Mouse (Mus musculus): ENCODE results near the gene Ddi2.

DNA sequence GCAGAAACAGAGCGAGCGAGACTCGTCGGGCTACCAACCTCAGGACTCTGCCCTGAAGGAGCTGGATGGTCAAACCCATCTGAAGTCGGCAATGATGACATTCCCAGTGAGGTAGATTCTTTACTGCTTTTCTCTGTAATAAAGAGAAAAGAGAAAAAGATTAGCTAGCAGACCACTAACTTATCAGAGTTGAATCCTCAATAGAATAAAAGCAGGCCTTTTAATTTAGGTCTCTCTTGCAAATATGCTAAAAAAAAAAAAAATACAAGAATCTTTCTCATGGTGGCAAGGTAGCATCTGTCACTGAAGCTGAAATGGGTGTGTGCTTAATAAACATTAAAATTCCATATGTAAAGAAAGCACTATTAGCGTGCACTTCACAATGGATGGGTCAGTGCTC, 37.7 kb downstream of the Ddi2 start, which contains the start of gene Rsc1a1:
- TF ChIP-seq CTCF (IDR thresholded peaks at IDR 0.05; ENCODE audit: borderline replicate concordance, control insufficient read depth, extremely low read depth, insufficient read depth, low read length, poor library complexity) (no peak), POLR2A (IDR thresholded peaks at IDR 0.05; ENCODE audit: control insufficient read depth, extremely low read depth, insufficient read depth, low read length, poor library complexity) (no peak)
